In the genomic region with DNA sequence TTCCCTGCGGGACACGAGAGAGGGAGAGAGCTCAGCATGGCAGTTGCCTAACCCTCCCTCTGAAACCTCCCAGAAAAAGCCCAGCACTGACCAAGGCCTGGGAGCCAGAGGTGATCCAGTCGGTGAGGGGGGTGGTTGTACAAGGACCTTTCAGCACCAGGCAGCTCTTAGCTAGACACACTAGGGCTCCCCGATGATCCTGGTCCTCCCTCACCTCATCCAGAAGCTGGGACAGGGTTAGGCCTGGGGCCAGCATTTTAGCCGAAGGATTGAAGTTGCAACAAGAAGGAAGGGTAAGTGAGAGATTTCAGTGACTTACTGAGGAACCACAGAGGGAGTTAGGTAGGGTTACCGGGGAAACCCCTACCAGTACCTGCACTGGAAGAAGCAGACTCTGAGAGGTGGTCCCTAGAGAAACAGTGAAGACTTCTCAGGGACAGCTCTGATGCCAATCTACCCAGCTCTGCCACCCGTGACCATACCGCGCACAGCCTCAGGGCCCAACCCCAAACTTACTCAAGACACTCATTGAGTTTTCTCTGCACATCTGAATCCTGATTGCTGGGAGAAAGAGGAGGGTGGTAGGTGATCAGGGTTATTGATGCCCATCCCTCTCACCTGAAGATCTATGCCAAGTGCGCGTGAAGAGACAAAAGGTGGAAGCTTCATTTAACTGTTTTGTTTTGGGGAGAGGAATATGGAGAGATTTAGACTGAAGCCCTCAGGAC, we compare ENCODE assay signal across 9 mouse cellular contexts. TPM values are rescaled to one million over a fixed set of nuclear protein-coding genes. Genes with fewer than 3 reads are reported as not detected.
DNase-seq lines count a peak whose midpoint lies in the region; ATAC-seq and TF ChIP-seq lines count a peak whose summit lies in the region.
"Had no signal": no experiment of that assay in that cellular context is flagged by ENCODE, and none has a peak within 500 bp of the region (broad histone marks: within the 10 kb centered on the region; RNA-seq: fewer than 3 reads in every experiment).

No protein-coding gene starts in this region.

- peak overlapping the region; percentile 77 for H3K4me3 ChIP-seq in erythroblast, embryonic 14.5 days (replicated peaks)
- H3K4me3 ChIP-seq in testis, adult 2 months (ENCODE audit: control insufficient read depth, low read depth, low read length): peak overlapping the region; percentile 93
- H3K4me3 ChIP-seq in liver, embryonic 13.5 days (replicated peaks): peak overlapping the region; percentile 75

- no peak for DNase-seq in testis, postnatal 14 days (ENCODE audit: low spot score)
- DNase-seq in liver, embryonic 13.5 days: no peak
- DNase-seq in thymus, postnatal 25 days: no peak
- DNase-seq in MN1 (ENCODE audit: low spot score): no peak
- DNase-seq in T-cell, adult 2 months (ENCODE audit: low spot score): no peak

- no peak for TF ChIP-seq CTCF in testis, adult 2 months (IDR thresholded peaks at IDR 0.05; ENCODE audit: control insufficient read depth, insufficient read depth, insufficient replicate concordance, low read depth, low read length)

- peak overlapping the region; percentile 96 for H3K4me2 ChIP-seq in liver, embryonic 13.5 days

- peaks cover 57% of the 10 kb centered on the region for H3K4me1 ChIP-seq in erythroblast, embryonic 14.5 days (ENCODE audit: control insufficient read depth)
- H3K4me1 ChIP-seq in testis, adult 2 months (ENCODE audit: control insufficient read depth, insufficient read depth, low read length): peaks cover 30% of the 10 kb centered on the region
- H3K4me1 ChIP-seq in liver, embryonic 13.5 days (replicated peaks): peaks cover 36% of the 10 kb centered on the region

- H3K9ac ChIP-seq in liver, embryonic 13.5 days: peak overlapping the region; percentile 77

- ATAC-seq in erythroblast, adult 5-6 weeks (replicated peaks; ENCODE audit: low FRiP score, poor library complexity, severe bottlenecking): no peak
- ATAC-seq in liver, embryonic 13.5 days (ENCODE audit: low read depth): no peak

- H3K9me3 ChIP-seq in erythroblast, embryonic 14.5 days (ENCODE audit: control insufficient read depth, low read length): no peaks in the 10 kb centered on the region
- H3K9me3 ChIP-seq in liver, embryonic 13.5 days (replicated peaks): no peaks in the 10 kb centered on the region

- 80% methylated on average over 11 of the region's 11 CpGs for WGBS in liver, embryonic 13.5 days (ENCODE audit: insufficient replicate concordance)

- peaks cover 2% of the 10 kb centered on the region for H3K27me3 ChIP-seq in erythroblast, embryonic 14.5 days (ENCODE audit: control insufficient read depth)
- no peaks in the 10 kb centered on the region for H3K27me3 ChIP-seq in testis, adult 2 months (ENCODE audit: control insufficient read depth, insufficient read depth, low read length)
- H3K27me3 ChIP-seq in liver, embryonic 13.5 days: peaks cover 6% of the 10 kb centered on the region

- H3K36me3 ChIP-seq in erythroblast, embryonic 14.5 days (ENCODE audit: control insufficient read depth): peaks cover 70% of the 10 kb centered on the region
- H3K36me3 ChIP-seq in testis, adult 2 months (ENCODE audit: control insufficient read depth, insufficient read depth, low read length): no peaks in the 10 kb centered on the region
- peaks cover 45% of the 10 kb centered on the region for H3K36me3 ChIP-seq in liver, embryonic 13.5 days

- no peak for TF ChIP-seq POLR2A in testis, adult 2 months (IDR thresholded peaks at IDR 0.05; ENCODE audit: control insufficient read depth, low read depth, low read length)

- H3K27ac ChIP-seq in testis, adult 2 months (ENCODE audit: control insufficient read depth, insufficient read depth, low read depth, low read length): no peak overlapping the region
- no peak overlapping the region; the same call in 1 of the 2 replicates for H3K27ac ChIP-seq in liver, embryonic 13.5 days

RNA-seq across cellular contexts. Expression of gene Acd, which starts 1.2 kb away (rescaled TPM):
- 3.8 and 4.5 TPM in 2 replicates for polyA plus RNA-seq in erythroblast, embryonic 14.5 days (2012)
- 7.1 and 12.5 TPM in 2 replicates for total RNA-seq in erythroblast, adult 5-6 weeks (2015; ENCODE audit: low replicate concordance)
- total RNA-seq in erythroblast, adult 5-6 weeks (2017; ENCODE audit: low replicate concordance): 1.7 and 7.8 TPM in 2 replicates
- 40.2 and 40.4 TPM in 2 replicates for polyA plus RNA-seq in testis, adult 2 months (2012; rRNA removed)
- 24.4 and 26.8 TPM in 2 replicates for polyA plus RNA-seq in liver, embryonic 13.5 days (2015; fragmentation: Nextera tagmentation; extraction: Ambion mirVana)

RNA-seq across cellular contexts. Expression of gene Pard6a, which starts 1.3 kb away (rescaled TPM):
- 0.73 and 0.78 TPM in 2 replicates for polyA plus RNA-seq in erythroblast, embryonic 14.5 days (2012)
- total RNA-seq in erythroblast, adult 5-6 weeks (2015; ENCODE audit: low replicate concordance): 2.1 TPM in 1 of 2 replicates, not detected in the other
- total RNA-seq in erythroblast, adult 5-6 weeks (2017; ENCODE audit: low replicate concordance): 0.56 and 1.5 TPM in 2 replicates
- polyA plus RNA-seq in testis, adult 2 months (2012; rRNA removed): 82.9 and 87.7 TPM in 2 replicates
- polyA plus RNA-seq in liver, embryonic 13.5 days (2015; fragmentation: Nextera tagmentation; extraction: Ambion mirVana): 8.5 and 8.6 TPM in 2 replicates

RNA-seq across cellular contexts. Expression of gene 4933405L10Rik, which starts 7.8 kb away (rescaled TPM):
- not detected in 2 replicates for polyA plus RNA-seq in erythroblast, embryonic 14.5 days (2012)
- not detected in 2 replicates for total RNA-seq in erythroblast, adult 5-6 weeks (2015; ENCODE audit: low replicate concordance)
- not detected in 2 replicates for total RNA-seq in erythroblast, adult 5-6 weeks (2017; ENCODE audit: low replicate concordance)
- 55.8 and 60.1 TPM in 2 replicates for polyA plus RNA-seq in testis, adult 2 months (2012; rRNA removed)
- polyA plus RNA-seq in liver, embryonic 13.5 days (2015; fragmentation: Nextera tagmentation; extraction: Ambion mirVana): not detected in 2 replicates
- polyA plus RNA-seq: large intestine, adult 2 months had no signal

RNA-seq across cellular contexts. Expression of gene Enkd1, which starts 8.4 kb away (rescaled TPM):
- 2.4 TPM in 2 replicates for polyA plus RNA-seq in erythroblast, embryonic 14.5 days (2012)
- 2.1 and 2.5 TPM in 2 replicates for total RNA-seq in erythroblast, adult 5-6 weeks (2015; ENCODE audit: low replicate concordance)
- total RNA-seq in erythroblast, adult 5-6 weeks (2017; ENCODE audit: low replicate concordance): 2.7 and 7.0 TPM in 2 replicates
- 84.2 and 98.6 TPM in 2 replicates for polyA plus RNA-seq in testis, adult 2 months (2012; rRNA removed)
- 8.6 and 8.8 TPM in 2 replicates for polyA plus RNA-seq in liver, embryonic 13.5 days (2015; fragmentation: Nextera tagmentation; extraction: Ambion mirVana)

RNA-seq across cellular contexts. Expression of gene Carmil2, which starts 13.6 kb away (rescaled TPM):
- 3.4 and 4.2 TPM in 2 replicates for polyA plus RNA-seq in erythroblast, embryonic 14.5 days (2012)
- total RNA-seq in erythroblast, adult 5-6 weeks (2015; ENCODE audit: low replicate concordance): 3.1 TPM in 2 replicates
- 2.5 and 3.5 TPM in 2 replicates for total RNA-seq in erythroblast, adult 5-6 weeks (2017; ENCODE audit: low replicate concordance)
- polyA plus RNA-seq in testis, adult 2 months (2012; rRNA removed): 1.2 TPM in 2 replicates
- 0.29 and 0.32 TPM in 2 replicates for polyA plus RNA-seq in liver, embryonic 13.5 days (2015; fragmentation: Nextera tagmentation; extraction: Ambion mirVana)

Comparison
In these comparisons a context has a peak if more than half of its experiments do, and no peak if none do; other contexts are left out.
1. RNA of gene 4933405L10Rik, which starts 7.8 kb away (polyA plus RNA-seq): 55.8 to 60.1 TPM in testis, adult 2 months; not detected in liver, embryonic 13.5 days and not detected in erythroblast, embryonic 14.5 days; every median in the first group is over 10 times any median in the second.
2. Peak in every context shown above with its lines, with median percentiles within 50 percentile points of each other: H3K4me3 ChIP-seq.